Mouse (Mus musculus) forebrain, postnatal 0 days (tissue): ENCODE measurements around the gene Ngly1. TPM values are rescaled to one million over a fixed set of nuclear protein-coding genes. Genes with fewer than 3 reads are reported as not detected.
A peak's percentile ranks its signal among the peaks of the same experiment; 100 is the strongest.

Source experiments
- ATAC-seq: fragments of 200-750 bp; cut with Nextera tagmentation; 2 replicates; pipeline ENCODE4 v1.8.0; 2017; ENCODE audit warnings: mild to moderate bottlenecking, moderate library complexity
- DNase-seq: peaks from one replicate; pipeline ENCODE4 v3.0.0-alpha.2; 2015
- H3K27ac ChIP-seq: fragments of 300-500 bp; sonication (generic); 2 replicates; pipeline ENCODE4 v1.5.1; 2014; ENCODE audit warnings: low read depth, mild to moderate bottlenecking, antibody characterized with exemption, low read length, moderate library complexity, mixed read lengths
- H3K27me3 ChIP-seq: fragments of 300-500 bp; sonication (generic); 2 replicates; pipeline ENCODE4 v1.6.1; 2014; ENCODE audit warnings: mild to moderate bottlenecking, low read length, mixed read lengths; ENCODE audit not compliant: insufficient read depth
- H3K36me3 ChIP-seq: fragments of 300-500 bp; sonication (generic); 2 replicates; pipeline ENCODE4 v1.6.1; 2014; ENCODE audit warnings: mild to moderate bottlenecking, moderate library complexity; ENCODE audit not compliant: insufficient read depth
- H3K4me1 ChIP-seq: fragments of 300-500 bp; sonication (generic); 2 replicates; pipeline ENCODE4 v1.6.1; 2014; ENCODE audit warnings: antibody characterized with exemption; ENCODE audit not compliant: insufficient read depth
- H3K4me2 ChIP-seq: fragments of 300-500 bp; sonication (generic); 2 replicates; pipeline ENCODE4 v1.6.1; 2014; ENCODE audit warnings: low read depth, mild to moderate bottlenecking, moderate library complexity
- H3K4me3 ChIP-seq: fragments of 300-500 bp; sonication (generic); 2 replicates; pipeline ENCODE4 v1.5.1; 2014; ENCODE audit warnings: low read depth, low read length, mixed read lengths
- H3K9ac ChIP-seq: fragments of 300-500 bp; sonication (generic); 2 replicates; pipeline ENCODE4 v1.6.1; 2014; ENCODE audit warnings: mild to moderate bottlenecking
- H3K9me3 ChIP-seq: fragments of 300-500 bp; sonication (generic); 2 replicates; pipeline ENCODE4 v1.6.1; 2016; ENCODE audit warnings: low read length
- CTCF ChIP-seq: sonication (generic); IDR thresholded peaks from 2 replicates; pipeline ENCODE4 v1.5.1; 2016; ENCODE audit warnings: antibody characterized with exemption, control low read depth, low read depth
- WGBS: fragments of 180-500 bp; shearing (Covaris S2); extraction: QIAGEN DNeasy Blood & Tissue Kit; methylation state at CpG from one replicate; pipeline ENCODE4 v1.1.7; 2014; 5-methylcytosine and 5-hydroxymethylcytosine counted together
- polyA plus RNA-seq: library from polyadenylated mRNA; unstranded; fragments of >200 nt; fragmentation: Nextera tagmentation; extraction: Ambion mirVana; gene quantifications from 2 replicates; pipeline ENCODE4 v1.2.1, GENCODE M21; 2015
- total RNA-seq: library from RNA; depleted of rRNA; stranded (reverse); fragments of >200 nt; gene quantifications from 2 replicates; pipeline ENCODE4 v1.2.3, GENCODE M21; 2014

The Ngly1 gene
- total and polyA plus RNA-seq, 2 experiments from 2014 or later: 22.9 to 25.6 TPM

DNA sequence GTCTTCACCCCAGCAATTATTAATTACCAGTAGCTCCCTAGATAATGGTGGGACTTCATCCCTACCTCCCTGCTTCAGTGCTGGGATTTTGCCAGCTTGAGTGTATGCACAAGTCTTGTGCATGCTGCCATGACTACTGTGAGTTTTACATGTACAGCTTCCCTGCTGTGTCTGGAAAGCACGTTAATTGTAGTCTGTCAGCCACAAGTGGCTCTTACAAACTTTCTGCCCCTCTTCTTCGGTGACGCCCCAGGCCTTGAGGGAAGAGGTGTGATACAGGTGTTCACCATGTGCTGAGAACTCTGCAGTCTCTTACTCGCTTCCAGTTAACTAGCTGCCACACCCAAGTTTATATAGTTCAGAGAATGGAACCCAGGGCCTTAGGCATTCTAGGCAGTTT is 34.9 kb downstream of the Ngly1 start:
- Histone ChIP-seq H3K4me3 (no peak overlapping the region), H3K9me3 (no peaks in the 10 kb centered on the region), H3K36me3 (peaks cover 7% of the 10 kb centered on the region; the same call in 1 of the 2 replicates), H3K4me1 (no peaks in the 10 kb centered on the region), H3K27me3 (no peaks in the 10 kb centered on the region), H3K27ac (no peak overlapping the region), H3K9ac (no peak overlapping the region), H3K4me2 (no peak overlapping the region)
- no peak for DNase-seq
- 86% methylated on average over 4 of the region's 4 CpGs for WGBS
- no peak for TF ChIP-seq CTCF
- no peak for ATAC-seq

DNA sequence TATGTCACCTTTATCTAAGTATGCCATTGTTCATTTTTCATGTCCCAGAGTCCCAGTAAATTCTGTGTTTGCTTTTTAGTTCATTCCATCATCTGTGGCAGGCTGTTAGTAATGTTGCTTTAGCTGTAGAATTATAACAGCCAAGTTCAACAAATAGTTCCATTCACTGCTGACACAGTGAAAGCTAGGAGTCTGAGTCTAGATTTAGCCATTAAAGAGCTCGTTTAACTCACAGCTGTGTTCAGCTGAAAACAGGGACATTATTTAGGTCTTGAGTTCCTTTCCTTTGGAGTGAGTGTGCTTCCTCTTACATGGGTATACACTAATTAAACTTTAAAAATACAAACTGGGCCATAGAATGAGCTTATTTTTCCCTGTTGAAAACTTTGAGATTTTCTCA is 43.3 kb downstream of the Ngly1 start:
- Histone ChIP-seq H3K27ac (no peak overlapping the region), H3K9me3 (no peaks in the 10 kb centered on the region)
- TF ChIP-seq CTCF: no peak

DNA sequence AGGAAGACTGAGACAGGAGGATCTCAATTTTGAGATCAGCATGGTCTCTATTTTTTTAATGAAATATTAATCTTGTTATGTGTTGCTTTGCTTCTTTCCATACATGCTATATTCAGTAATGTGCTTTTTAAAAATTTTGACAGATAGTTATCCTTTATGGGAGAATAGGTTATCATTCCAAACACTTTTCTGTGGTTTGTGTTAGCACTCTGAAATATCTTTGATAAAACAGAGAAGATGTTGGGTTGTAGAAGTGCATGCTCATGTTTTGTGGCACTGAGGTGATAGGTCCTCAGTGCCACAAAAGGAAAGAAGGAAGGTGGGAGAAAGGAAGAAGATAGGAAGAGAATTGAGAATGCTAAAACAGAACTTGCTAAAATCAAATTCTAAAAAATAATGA is 43.9 kb downstream of the Ngly1 start:
- H3K4me2 ChIP-seq: no peak overlapping the region
- no peaks in the 10 kb centered on the region for H3K27me3 ChIP-seq
- no peak overlapping the region for H3K9ac ChIP-seq
- no peaks in the 10 kb centered on the region for H3K9me3 ChIP-seq
- H3K4me1 ChIP-seq: no peaks in the 10 kb centered on the region
- no peak overlapping the region for H3K4me3 ChIP-seq
- ATAC-seq: no peak
- H3K27ac ChIP-seq: no peak overlapping the region
- H3K36me3 ChIP-seq: 0 out of 2 replicates have a peak, but pooled peaks cover 4% of the 10 kb centered on the region
- no peak for TF ChIP-seq CTCF
- DNase-seq: no peak

More for the DNA sequence above, 43.3 kb downstream of the Ngly1 start:
- Histone ChIP-seq H3K4me3 (no peak overlapping the region), H3K4me2 (no peak overlapping the region), H3K27me3 (no peaks in the 10 kb centered on the region), H3K4me1 (no peaks in the 10 kb centered on the region), H3K36me3 (0 out of 2 replicates have a peak, but pooled peaks cover 4% of the 10 kb centered on the region), H3K9ac (no peak overlapping the region)
- WGBS: 5% methylated on average over 1 of the region's 1 CpGs
- DNase-seq (no peak), ATAC-seq (peak; percentile 48)

DNA sequence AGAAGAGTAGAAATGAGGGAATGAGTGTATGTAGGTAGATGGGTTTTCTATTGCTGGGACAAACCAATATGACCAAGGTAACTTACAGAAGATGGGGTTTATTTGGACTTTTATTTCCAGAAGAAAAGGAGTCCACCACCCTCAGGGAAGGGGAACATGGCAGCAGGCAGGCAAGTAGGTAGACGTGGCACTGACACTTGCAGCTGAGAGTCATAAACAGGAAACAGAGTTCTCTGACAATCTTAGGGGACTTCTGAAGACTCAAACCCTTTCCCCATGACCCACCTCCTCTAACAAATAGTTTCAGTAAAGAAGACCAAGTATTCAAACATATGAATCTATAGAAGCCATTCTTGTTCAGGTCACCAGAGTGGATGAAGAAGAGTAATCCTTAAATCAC is 44.8 kb downstream of the Ngly1 start:
- TF ChIP-seq CTCF: no peak
- 97% methylated on average over 1 of the region's 1 CpGs for WGBS
- Histone ChIP-seq H3K36me3 (0 out of 2 replicates have a peak, but pooled peaks cover 4% of the 10 kb centered on the region), H3K4me2 (no peak overlapping the region), H3K9me3 (no peaks in the 10 kb centered on the region), H3K4me1 (no peaks in the 10 kb centered on the region), H3K4me3 (no peak overlapping the region), H3K27ac (no peak overlapping the region), H3K9ac (no peak overlapping the region), H3K27me3 (no peaks in the 10 kb centered on the region)
- DNase-seq (no peak), ATAC-seq (no peak)

DNA sequence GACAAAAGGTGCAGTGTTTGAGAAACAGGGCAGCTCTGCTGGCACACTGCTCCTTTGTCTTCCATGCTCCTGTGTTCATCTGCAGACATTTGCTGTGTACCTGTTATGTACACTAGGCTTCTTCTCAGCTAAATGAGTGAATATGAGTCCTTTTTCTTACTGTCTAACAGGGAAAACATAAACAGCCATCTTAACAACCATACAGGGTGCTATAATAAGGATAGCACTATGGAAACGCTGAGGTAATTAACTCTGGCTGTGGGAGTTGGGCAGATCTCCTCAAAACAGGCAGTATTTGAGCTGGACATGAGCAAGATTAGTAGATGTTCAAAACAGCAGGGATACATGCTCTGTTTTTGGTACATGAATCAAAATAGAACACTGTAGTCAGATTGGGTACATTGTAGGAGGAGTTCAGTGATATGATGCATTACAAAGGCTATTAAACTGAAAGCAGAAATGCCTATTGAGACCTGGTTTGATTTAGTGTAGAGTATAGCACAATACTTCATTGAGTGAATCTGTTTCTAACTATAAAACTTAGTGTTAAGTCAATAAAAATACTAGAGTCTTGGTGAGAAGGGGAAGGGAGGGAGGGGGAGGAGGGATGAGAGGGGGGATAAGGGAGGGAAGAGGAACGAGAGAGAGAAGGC is 47.9 kb downstream of the Ngly1 start:
- no peak for TF ChIP-seq CTCF
- Histone ChIP-seq H3K9me3 (no peaks in the 10 kb centered on the region), H3K36me3 (peaks cover 6% of the 10 kb centered on the region), H3K4me3 (no peak overlapping the region), H3K4me2 (no peak overlapping the region), H3K27ac (no peak overlapping the region), H3K9ac (no peak overlapping the region), H3K4me1 (no peaks in the 10 kb centered on the region), H3K27me3 (no peaks in the 10 kb centered on the region)
- WGBS: 41% methylated on average over 2 of the region's 2 CpGs
- ATAC-seq (peak; percentile 40; the same call in 1 of the 2 replicates), DNase-seq (no peak)

DNA sequence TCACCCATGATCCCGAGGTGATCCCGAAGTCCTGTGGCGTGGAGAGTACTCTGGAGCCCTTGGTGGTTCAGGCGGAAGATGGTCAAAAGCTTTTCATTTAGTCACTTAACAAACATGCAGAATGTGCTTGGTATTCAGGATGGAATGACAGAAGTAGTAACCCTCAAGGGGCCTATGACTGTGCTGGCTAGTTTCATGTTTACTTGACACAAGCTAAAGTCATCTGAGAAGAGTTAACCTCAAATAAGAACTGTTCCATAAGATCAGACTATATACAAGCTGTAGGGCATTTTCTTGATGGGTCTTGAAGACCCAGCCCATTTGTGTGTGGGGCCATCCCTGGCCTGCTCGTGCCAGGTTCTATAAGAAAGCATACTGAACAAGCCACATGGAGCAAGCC is 52.7 kb downstream of the Ngly1 start:
- no peaks in the 10 kb centered on the region for H3K4me1 ChIP-seq
- no peak overlapping the region for H3K27ac ChIP-seq
- DNase-seq (no peak), ATAC-seq (no peak)
- H3K36me3 ChIP-seq: peaks cover 6% of the 10 kb centered on the region
- 94% methylated on average over 5 of the region's 5 CpGs for WGBS
- TF ChIP-seq CTCF: no peak
- H3K9me3 ChIP-seq: no peaks in the 10 kb centered on the region
- no peak overlapping the region for H3K4me3 ChIP-seq
- H3K4me2 ChIP-seq: no peak overlapping the region
- H3K9ac ChIP-seq: no peak overlapping the region
- no peaks in the 10 kb centered on the region for H3K27me3 ChIP-seq

DNA sequence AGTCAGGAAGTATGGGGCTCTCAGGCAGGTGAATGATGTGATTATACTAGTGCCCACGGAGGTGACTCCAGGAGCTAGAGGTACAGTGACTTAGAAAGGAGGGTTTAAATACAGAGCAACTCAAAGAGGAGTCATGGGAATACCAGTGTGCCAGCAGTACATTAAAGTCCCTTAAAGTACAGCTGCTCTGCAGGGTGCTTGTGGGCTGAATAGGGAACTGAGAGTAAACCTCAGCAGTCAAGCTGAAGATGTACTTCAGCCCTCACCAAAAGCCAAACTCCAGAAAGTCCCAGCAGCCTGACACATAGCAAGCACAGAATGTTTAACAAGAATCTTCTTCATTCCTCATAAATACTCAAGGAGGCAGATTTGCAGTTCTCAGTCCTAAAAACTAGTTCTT is 53.6 kb downstream of the Ngly1 start:
- Histone ChIP-seq H3K4me3 (no peak overlapping the region), H3K9me3 (no peaks in the 10 kb centered on the region), H3K4me1 (no peaks in the 10 kb centered on the region), H3K4me2 (no peak overlapping the region), H3K9ac (no peak overlapping the region), H3K27me3 (no peaks in the 10 kb centered on the region), H3K27ac (no peak overlapping the region), H3K36me3 (peaks cover 6% of the 10 kb centered on the region)
- TF ChIP-seq CTCF: no peak
- DNase-seq (no peak), ATAC-seq (no peak)
- WGBS: 48% methylated on average over 1 of the region's 1 CpGs
